Mouse (Mus musculus) layer of hippocampus, adult 2 months (tissue): ENCODE results near the gene Rnasel. TPM values are rescaled to one million over a fixed set of nuclear protein-coding genes. Genes with fewer than 3 reads are reported as not detected.

Experiments
- DNase-seq, 2 experiments: peaks; one replicate each; pipeline ENCODE4 v3.0.0; 2022; ENCODE audit warnings: low spot score in 2 of 2
- H3K27ac ChIP-seq: fragments of 200-600 bp; 2 replicates; pipeline ENCODE4 v1.8.1; 2022
- H3K4me3 ChIP-seq: fragments of 200-600 bp; 2 replicates; pipeline ENCODE4 v1.8.1; 2022; ENCODE audit warnings: mild to moderate bottlenecking
- CTCF ChIP-seq: fragments of 200-600 bp; conservative IDR thresholded peaks from 2 replicates; pipeline ENCODE4 v1.8.1; 2022; ENCODE audit warnings: antibody characterized with exemption, mild to moderate bottlenecking, moderate library complexity
- total RNA-seq, 2 experiments: library from RNA; stranded (reverse); gene quantifications; 2 replicates each; pipeline ENCODE4 v1.2.3; 2021

Rnasel gene
- total RNA-seq, 2 experiments from 2014 or later, result 6.5 to 6.7 TPM

DNA sequence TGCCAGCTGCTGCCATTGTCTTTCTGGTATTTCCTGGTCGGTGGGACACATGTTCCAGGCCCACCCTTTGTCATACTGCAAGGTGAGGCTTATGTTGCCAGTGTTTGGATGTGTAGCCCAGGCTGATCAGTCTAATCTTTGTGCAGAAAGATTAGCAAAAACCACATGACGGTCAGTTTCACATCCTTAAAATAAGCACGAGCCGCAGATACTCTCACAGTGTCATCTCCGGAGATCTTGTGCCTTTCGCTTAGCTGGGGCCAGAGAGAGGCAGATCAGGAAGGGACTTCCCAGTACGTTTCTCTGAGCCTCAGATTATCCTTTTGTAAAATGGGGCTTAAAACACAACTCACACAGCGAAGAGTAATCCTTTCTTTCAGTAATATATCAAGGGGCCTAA is 54.3 kb downstream of the Rnasel start:
- TF ChIP-seq CTCF, result no peak

DNA sequence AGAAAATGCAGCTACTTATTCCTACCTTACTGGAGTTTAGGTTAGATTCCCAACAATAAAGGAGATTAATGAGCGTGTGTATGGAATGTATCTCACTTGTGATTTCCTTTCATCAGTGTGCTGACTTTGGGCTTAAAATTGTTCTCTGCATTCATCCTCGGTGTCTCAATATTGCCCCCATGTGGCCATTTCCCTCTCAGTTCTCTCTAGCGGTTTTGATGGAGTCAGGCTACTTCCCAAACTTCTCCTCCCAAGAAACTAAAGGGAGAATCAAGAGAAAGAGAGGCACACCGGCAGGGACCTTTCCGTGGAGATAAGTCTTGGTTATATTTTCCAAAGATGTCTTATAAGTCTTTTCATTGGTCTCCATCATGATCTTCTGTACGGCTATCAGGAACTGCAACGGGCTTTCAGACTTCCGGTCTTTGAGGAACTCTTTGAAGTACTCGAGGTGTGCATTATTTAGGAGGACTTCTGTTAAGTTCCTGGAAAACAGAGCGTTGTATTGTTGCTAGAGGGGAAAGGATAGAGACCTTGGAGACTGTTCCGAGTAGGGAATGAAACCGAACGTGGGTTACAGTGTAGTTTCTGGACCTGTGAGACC is 58.3 kb downstream of the Rnasel start:
- peak; percentile 90 for TF ChIP-seq CTCF
- H3K27ac ChIP-seq, result no peak overlapping the region
- H3K4me3 ChIP-seq, result no peak overlapping the region
- peak; percentile 34 to 75 for DNase-seq

More for the DNA sequence above, 54.3 kb downstream of the Rnasel start:
- DNase-seq, result no peak
- Histone ChIP-seq H3K4me3 (no peak overlapping the region), H3K27ac (no peak overlapping the region)

Other genes with a start within 250 kb of the Rnasel start
- gene Npl, start 199.4 kb upstream of the Rnasel start, total RNA-seq, result 1 to 10 TPM; 4.2 to 4.9 TPM
- 10 to 100 TPM; 74.0 to 75.2 TPM for gene Rgs8, start 96.4 kb upstream of the Rnasel start, total RNA-seq
- 1 to 10 TPM; 5.5 TPM for gene Rgs16, start 9.1 kb upstream of the Rnasel start, total RNA-seq
- gene Rgsl1, start 94.7 kb downstream of the Rnasel start, total RNA-seq, result 1 to 10 TPM; 1.4 TPM
- gene Teddm1b, start 124.9 kb downstream of the Rnasel start, total RNA-seq, result not detected
- gene Teddm1a, start 142.3 kb downstream of the Rnasel start, total RNA-seq, result not detected
- gene Glul, start 150.5 kb downstream of the Rnasel start, total RNA-seq, result 1,000 to 10,000 TPM; 1,778 to 1,824 TPM
- 1 to 10 TPM; 2.2 to 2.4 TPM for gene Teddm2, start 150.8 kb downstream of the Rnasel start, total RNA-seq